Mouse (Mus musculus): ENCODE measurements around the gene Grid2.

GRCm38 (mm10) chr6:64304709-64305476 is 1049.2 kb downstream of the Grid2 start:
- TF ChIP-seq POLR2A (IDR thresholded peaks at IDR 0.05; ENCODE audit: borderline replicate concordance, low read depth, low read length) (no peak), CTCF (IDR thresholded peaks at IDR 0.05; ENCODE audit: low read depth, low read length) (no peak)

All from bone marrow macrophage, adult 2 months (primary cell).